Mouse (Mus musculus) megakaryocyte, embryonic 14.5 days (primary cell): ENCODE data around the gene Mettl7a2. TPM values are rescaled to one million over a fixed set of nuclear protein-coding genes. Genes with fewer than 3 reads are reported as not detected.

Source experiments
- H3K27me3 ChIP-seq: replicated peaks from 2 replicates; pipeline ENCODE3; 2012; ENCODE audit warnings: inconsistent platforms
- H3K36me3 ChIP-seq: replicated peaks from 2 replicates; pipeline ENCODE3; 2012; ENCODE audit warnings: low read length, inconsistent platforms, mixed read lengths
- H3K4me1 ChIP-seq: 2 replicates; pipeline ENCODE4 v1.6.1; 2012; ENCODE audit warnings: inconsistent platforms
- H3K4me3 ChIP-seq: replicated peaks from 2 replicates; pipeline ENCODE3; 2012; ENCODE audit warnings: moderate library complexity, mild to moderate bottlenecking, inconsistent platforms
- H3K9me3 ChIP-seq: 2 replicates; pipeline ENCODE4 v1.6.1; 2012; ENCODE audit warnings: inconsistent platforms
- FLI1 ChIP-seq: IDR thresholded peaks from 2 replicates; pipeline ENCODE4 v1.6.1; 2012; ENCODE audit warnings: low read length, inconsistent platforms, mixed read lengths
- GATA1 ChIP-seq: IDR thresholded peaks from 3 replicates; pipeline ENCODE4 v1.6.1; 2012; ENCODE audit warnings: mixed read lengths, low read length, inconsistent platforms, borderline replicate concordance
- polyA plus RNA-seq: library from polyadenylated mRNA; stranded (reverse); fragments of >175 nt; gene quantifications from 2 replicates; pipeline ENCODE4 v1.2.3, GENCODE M21; 2012; ENCODE audit warnings: low replicate concordance; ENCODE audit not compliant: insufficient read depth

Gene Mettl7a2
- polyA plus RNA-seq, 1 experiment: not detected

DNA sequence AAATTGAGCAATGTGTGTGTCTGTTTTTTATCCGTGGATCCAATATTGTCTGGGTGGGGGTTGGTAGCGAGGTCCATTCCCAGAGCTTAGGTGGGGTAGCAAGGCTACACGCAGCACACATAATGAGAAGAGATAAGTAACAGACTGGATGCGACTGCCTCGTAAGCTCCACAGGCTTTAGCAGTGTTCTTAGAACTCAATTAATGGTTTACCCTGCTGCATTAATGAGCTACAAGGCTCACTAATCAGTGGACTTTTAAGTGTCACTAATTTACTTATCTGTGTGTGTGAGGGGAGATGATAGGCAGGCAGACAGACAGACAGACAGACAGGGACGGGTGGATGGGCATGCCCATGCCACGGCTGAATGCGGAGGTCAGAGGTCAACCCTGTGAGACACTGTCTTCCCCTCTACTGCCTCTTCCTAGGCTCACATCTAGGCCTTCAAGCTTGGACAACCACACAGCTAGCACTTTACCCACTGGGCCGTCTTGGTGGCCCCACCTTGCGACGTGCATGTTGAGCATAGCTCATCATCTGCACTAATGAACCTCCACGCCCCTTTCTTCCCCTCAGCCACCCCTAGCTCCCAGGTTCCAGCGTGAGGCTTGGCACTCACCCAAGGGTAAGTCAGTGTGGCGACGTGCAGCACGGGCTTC lies 47.7 kb downstream of the Mettl7a2 start:
- H3K27me3 ChIP-seq: no peaks in the 10 kb centered on the region
- H3K9me3 ChIP-seq: no peaks in the 10 kb centered on the region
- H3K36me3 ChIP-seq: peaks cover 100% of the 10 kb centered on the region
- H3K4me3 ChIP-seq: no peak overlapping the region
- TF ChIP-seq FLI1 (no peak), GATA1 (no peak)
- H3K4me1 ChIP-seq: peaks cover 31% of the 10 kb centered on the region

DNA sequence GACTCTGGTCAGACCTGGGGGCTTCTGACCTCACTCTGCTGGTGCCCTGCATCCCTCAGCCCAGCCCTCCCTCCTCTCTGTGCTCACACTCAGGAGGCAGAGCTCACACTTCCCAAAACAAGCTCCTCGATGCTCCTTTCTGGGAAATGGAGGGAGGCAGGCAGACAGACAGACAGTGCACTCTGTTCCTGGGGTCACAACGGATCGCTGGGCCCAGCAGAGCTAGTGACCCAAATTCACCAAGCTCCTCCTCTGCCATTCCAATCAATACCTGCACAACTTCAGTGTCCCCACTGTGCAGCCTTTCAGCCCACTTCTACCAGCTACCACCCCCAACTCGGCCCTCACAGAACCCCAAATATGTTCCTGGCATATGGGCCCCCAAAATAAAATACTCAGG lies 48.8 kb downstream of the Mettl7a2 start:
- Histone ChIP-seq H3K36me3 (peaks cover 95% of the 10 kb centered on the region), H3K4me3 (no peak overlapping the region), H3K4me1 (peaks cover 36% of the 10 kb centered on the region)

DNA sequence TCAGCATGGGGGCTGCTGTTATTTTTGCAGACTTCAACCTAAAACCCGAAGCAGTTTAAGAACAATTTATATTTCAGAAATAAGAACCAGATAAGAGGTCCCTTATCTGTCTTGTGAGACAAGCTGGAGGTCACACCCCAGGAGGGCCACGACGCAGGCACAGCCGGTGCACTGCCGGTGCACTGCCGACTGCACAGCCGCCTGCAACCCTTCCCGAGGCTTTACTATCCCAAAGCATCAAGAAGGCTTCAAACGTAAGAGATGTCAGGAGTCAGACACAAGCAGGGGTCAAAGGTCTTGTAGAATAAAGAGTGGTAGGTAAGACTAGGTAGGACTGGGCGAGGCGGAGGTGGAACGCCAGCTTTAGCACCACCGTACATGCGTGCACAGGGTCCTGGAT lies 49.3 kb downstream of the Mettl7a2 start:
- peaks cover 41% of the 10 kb centered on the region for H3K4me1 ChIP-seq
- H3K4me3 ChIP-seq: no peak overlapping the region
- no peaks in the 10 kb centered on the region for H3K9me3 ChIP-seq
- H3K27me3 ChIP-seq: no peaks in the 10 kb centered on the region
- TF ChIP-seq FLI1 (no peak), GATA1 (no peak)
- H3K36me3 ChIP-seq: peaks cover 93% of the 10 kb centered on the region

More for the DNA sequence above, 48.8 kb downstream of the Mettl7a2 start:
- no peaks in the 10 kb centered on the region for H3K9me3 ChIP-seq
- no peaks in the 10 kb centered on the region for H3K27me3 ChIP-seq
- TF ChIP-seq GATA1 (no peak), FLI1 (no peak)

DNA sequence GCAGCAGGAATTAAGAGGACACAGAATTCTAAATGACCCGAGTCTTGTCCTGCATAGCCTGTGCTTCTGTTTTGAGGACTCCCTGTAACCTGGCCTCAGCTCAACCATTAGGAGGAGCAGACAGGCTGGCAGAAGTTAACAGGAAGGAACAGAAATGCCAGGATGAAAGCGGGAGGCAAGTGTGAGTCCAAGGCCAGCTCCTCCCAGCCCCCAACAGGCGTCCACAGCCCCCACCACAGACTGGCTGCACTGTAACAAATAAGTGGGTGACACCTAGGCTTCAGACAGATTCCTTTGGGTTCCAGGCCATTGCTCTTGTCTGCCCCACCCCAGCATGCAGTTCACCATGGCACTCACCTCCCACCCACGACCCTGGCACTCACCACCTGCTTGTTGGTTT lies 49.8 kb downstream of the Mettl7a2 start:
- no peak for TF ChIP-seq GATA1
- no peak for TF ChIP-seq FLI1
- Histone ChIP-seq H3K27me3 (no peaks in the 10 kb centered on the region), H3K4me1 (peaks cover 43% of the 10 kb centered on the region), H3K4me3 (no peak overlapping the region), H3K9me3 (no peaks in the 10 kb centered on the region), H3K36me3 (peaks cover 91% of the 10 kb centered on the region)

DNA sequence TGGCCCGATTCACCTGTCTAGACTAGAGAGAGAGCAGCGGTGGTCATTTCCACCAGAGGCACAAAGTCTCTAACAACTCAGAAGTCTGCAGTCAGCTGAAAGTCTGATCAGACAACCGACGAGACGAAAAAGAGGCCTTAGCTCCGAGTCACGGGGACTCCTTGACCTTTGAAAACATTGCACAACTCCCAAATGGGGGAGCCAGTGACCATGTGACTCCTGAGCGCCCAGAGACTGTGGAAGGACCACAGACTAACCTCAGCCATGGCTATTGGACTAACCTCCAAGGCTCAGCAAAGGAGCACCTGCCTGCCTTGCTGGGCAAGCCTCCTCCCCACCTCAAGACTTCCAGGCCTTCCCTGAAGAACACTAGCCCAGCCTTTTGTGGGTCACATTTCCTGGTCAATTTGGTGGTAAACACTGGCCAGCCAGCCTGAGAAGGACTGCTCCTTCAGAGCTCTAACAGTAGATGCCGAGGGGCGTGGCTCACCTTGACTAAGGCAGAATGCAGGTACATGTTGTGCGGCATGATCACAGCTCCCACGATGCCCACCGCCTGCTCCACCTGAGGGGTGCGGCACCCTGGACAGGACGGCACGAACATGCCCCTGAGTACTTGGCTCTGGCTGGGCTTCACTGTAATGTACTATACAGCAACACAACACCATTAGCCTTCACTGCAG lies 50.5 kb downstream of the Mettl7a2 start:
- Histone ChIP-seq H3K9me3 (no peaks in the 10 kb centered on the region), H3K36me3 (peaks cover 91% of the 10 kb centered on the region), H3K4me3 (peak overlapping the region; percentile 53), H3K4me1 (peaks cover 50% of the 10 kb centered on the region), H3K27me3 (no peaks in the 10 kb centered on the region)
- TF ChIP-seq FLI1: no peak
- no peak for TF ChIP-seq GATA1

GRCm38 (mm10) chr15:100406088-100406487 lies 53.1 kb downstream of the Mettl7a2 start:
- no peak overlapping the region for H3K4me3 ChIP-seq
- no peaks in the 10 kb centered on the region for H3K9me3 ChIP-seq
- no peaks in the 10 kb centered on the region for H3K27me3 ChIP-seq
- H3K4me1 ChIP-seq: peaks cover 64% of the 10 kb centered on the region
- TF ChIP-seq GATA1 (no peak), FLI1 (no peak)
- peaks cover 87% of the 10 kb centered on the region for H3K36me3 ChIP-seq

DNA sequence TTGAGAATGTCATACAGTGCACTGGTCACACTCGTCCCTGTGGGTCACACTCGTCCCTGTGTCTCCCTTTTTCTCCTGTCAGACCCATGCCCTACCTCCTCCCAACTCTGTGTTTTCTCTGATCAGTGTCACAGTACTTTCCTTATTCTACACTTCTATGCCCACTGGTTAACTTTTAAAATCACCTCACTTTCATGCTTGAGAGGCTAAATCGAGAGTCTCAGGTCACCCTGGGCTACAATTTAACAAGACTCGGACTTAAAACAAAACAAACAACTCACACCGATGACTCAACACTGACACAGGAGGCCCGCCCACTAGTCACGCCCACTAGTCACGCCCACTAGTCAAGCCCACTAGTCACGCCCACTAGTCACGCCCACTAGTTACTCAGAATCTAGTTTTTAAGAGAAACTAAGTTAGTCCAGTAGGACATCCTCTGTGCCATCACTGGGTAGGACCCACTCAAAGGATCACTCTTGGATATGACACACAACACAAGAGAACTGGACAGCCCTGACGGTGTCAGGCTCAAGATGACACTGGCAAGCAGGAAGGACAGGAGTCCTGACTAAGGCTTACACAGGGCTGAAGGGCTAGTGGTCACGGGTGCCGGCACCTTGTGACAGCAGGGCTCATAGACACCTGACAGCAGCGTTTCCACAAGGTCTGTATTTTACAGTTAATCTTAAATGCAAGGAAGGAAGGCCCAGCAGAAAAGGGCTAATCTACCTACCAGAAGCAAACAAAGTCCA lies 58.1 kb downstream of the Mettl7a2 start:
- Histone ChIP-seq H3K9me3 (no peaks in the 10 kb centered on the region), H3K27me3 (no peaks in the 10 kb centered on the region), H3K36me3 (peaks cover 47% of the 10 kb centered on the region), H3K4me3 (peak overlapping the region; percentile 81), H3K4me1 (peaks cover 84% of the 10 kb centered on the region)
- TF ChIP-seq GATA1 (no peak), FLI1 (no peak)

Other genes starting within 250 kb of the Mettl7a2 start
- 20.0 and 20.6 TPM in 2 replicates for gene Atf1, start 125.4 kb upstream of the Mettl7a2 start, polyA plus RNA-seq
- not detected in 2 replicates for gene Tmprss12, start 72.4 kb upstream of the Mettl7a2 start, polyA plus RNA-seq
- 1.7 and 9.2 TPM in 2 replicates for gene Mettl7a1, start 49.1 kb upstream of the Mettl7a2 start, polyA plus RNA-seq
- not detected in 2 replicates for gene Mettl7a3, start 18.3 kb upstream of the Mettl7a2 start, polyA plus RNA-seq
- not detected in 2 replicates for gene Methig1, start 51 bp upstream of the Mettl7a2 start, polyA plus RNA-seq
- not detected in 2 replicates for gene Higd1c, start 11.3 kb downstream of the Mettl7a2 start, polyA plus RNA-seq
- gene Gm5475, start 68.9 kb downstream of the Mettl7a2 start, polyA plus RNA-seq: not detected in 2 replicates
- 0.62 TPM in 1 of 2 replicates, not detected in the other for gene Slc11a2, start 71.9 kb downstream of the Mettl7a2 start, polyA plus RNA-seq
- gene Letmd1, start 115.8 kb downstream of the Mettl7a2 start, polyA plus RNA-seq: 21.1 and 42.7 TPM in 2 replicates
- 0.46 TPM in 1 of 2 replicates, not detected in the other for gene Csrnp2, start 142.3 kb downstream of the Mettl7a2 start, polyA plus RNA-seq
- gene Tfcp2, start 198.8 kb downstream of the Mettl7a2 start, polyA plus RNA-seq: 3.0 TPM in 1 of 2 replicates, not detected in the other
- gene Pou6f1, start 246.8 kb downstream of the Mettl7a2 start, polyA plus RNA-seq: 1.6 and 2.9 TPM in 2 replicates